Mouse (Mus musculus): ENCODE data around the gene Ppih. TPM values are rescaled to one million over a fixed set of nuclear protein-coding genes. Genes with fewer than 3 reads are reported as not detected.

The Ppih gene
- polyA plus RNA-seq, 1 experiment from 2014 or later: 60.5 TPM

- Histone ChIP-seq H3K36me3 (ENCODE audit: control insufficient read depth, insufficient read depth) (no peaks in the 10 kb centered on the region), H3K27me3 (replicated peaks; ENCODE audit: control insufficient read depth, insufficient read depth, low read length) (no peaks in the 10 kb centered on the region), H3K27ac (ENCODE audit: low read length) (no peak overlapping the region), H3K4me2 (ENCODE audit: low read length) (no peak overlapping the region), H3K9ac (replicated peaks; ENCODE audit: low read depth, low read length) (no peak overlapping the region), H3K4me3 (replicated peaks; ENCODE audit: low read length) (no peak overlapping the region), H3K4me1 (replicated peaks; ENCODE audit: control insufficient read depth, insufficient read depth, low read length) (peaks cover 18% of the 10 kb centered on the region), H3K9me3 (ENCODE audit: control insufficient read depth, low read length) (no peaks in the 10 kb centered on the region)
- no peak for ATAC-seq
- WGBS: 76% methylated on average over 7 of the region's 7 CpGs
Observed at GRCm38 (mm10) chr4:119252025-119252808, 68.1 kb downstream of the Ppih start.

Other genes with a start within 250 kb of the Ppih start
- 88.3 and 103 TPM in 2 replicates for gene Slc2a1, start 211.8 kb downstream of the Ppih start, polyA plus RNA-seq (2015; fragmentation: Nextera tagmentation; extraction: Ambion mirVana)
- 3.7 and 6.1 TPM in 2 replicates for gene Zfp691, start 146.4 kb downstream of the Ppih start, polyA plus RNA-seq (2015; fragmentation: Nextera tagmentation; extraction: Ambion mirVana)
- 0.16 and 0.54 TPM in 2 replicates for gene Ermap, start 130.5 kb downstream of the Ppih start, polyA plus RNA-seq (2015; fragmentation: Nextera tagmentation; extraction: Ambion mirVana)
- 235 and 249 TPM in 2 replicates for gene Svbp, start 125.2 kb downstream of the Ppih start, polyA plus RNA-seq (2015; fragmentation: Nextera tagmentation; extraction: Ambion mirVana)
- gene Tmem269, start 102.3 kb downstream of the Ppih start, polyA plus RNA-seq (2015; fragmentation: Nextera tagmentation; extraction: Ambion mirVana): 0.39 and 0.49 TPM in 2 replicates
- gene AU022252, start 87.8 kb downstream of the Ppih start, polyA plus RNA-seq (2015; fragmentation: Nextera tagmentation; extraction: Ambion mirVana): 27.9 and 30.1 TPM in 2 replicates
- gene P3h1, start 87.6 kb downstream of the Ppih start, polyA plus RNA-seq (2015; fragmentation: Nextera tagmentation; extraction: Ambion mirVana): 9.3 and 9.4 TPM in 2 replicates
- 0.08 and 0.09 TPM in 2 replicates for gene Cldn19, start 65.1 kb downstream of the Ppih start, polyA plus RNA-seq (2015; fragmentation: Nextera tagmentation; extraction: Ambion mirVana)
- gene Ybx1, start 25.9 kb downstream of the Ppih start, polyA plus RNA-seq (2015; fragmentation: Nextera tagmentation; extraction: Ambion mirVana): 731 and 789 TPM in 2 replicates
- gene Ccdc30, start 95.0 kb upstream of the Ppih start, polyA plus RNA-seq (2015; fragmentation: Nextera tagmentation; extraction: Ambion mirVana): 11.4 and 15.5 TPM in 2 replicates
- gene Ppcs, start 101.9 kb upstream of the Ppih start, polyA plus RNA-seq (2015; fragmentation: Nextera tagmentation; extraction: Ambion mirVana): 16.2 and 16.4 TPM in 2 replicates
- gene Zmynd12, start 102.3 kb upstream of the Ppih start, polyA plus RNA-seq (2015; fragmentation: Nextera tagmentation; extraction: Ambion mirVana): 0.14 and 0.29 TPM in 2 replicates
- 22.9 and 23.3 TPM in 2 replicates for gene Rimkla, start 172.1 kb upstream of the Ppih start, polyA plus RNA-seq (2015; fragmentation: Nextera tagmentation; extraction: Ambion mirVana)
- 39.0 and 41.4 TPM in 2 replicates for gene Foxj3, start 216.5 kb upstream of the Ppih start, polyA plus RNA-seq (2015; fragmentation: Nextera tagmentation; extraction: Ambion mirVana)
- 5.3 and 8.6 TPM in 2 replicates for gene Frg2f1, start 219.0 kb upstream of the Ppih start, polyA plus RNA-seq (2015; fragmentation: Nextera tagmentation; extraction: Ambion mirVana)